Mouse (Mus musculus) spleen, adult 10 weeks (tissue): ENCODE results near the gene Gsdma3. TPM values are rescaled to one million over a fixed set of nuclear protein-coding genes. Genes with fewer than 3 reads are reported as not detected.

Source experiments
- polyA plus RNA-seq: library from polyadenylated mRNA; stranded (reverse); fragments of 350-450 nt; fragmentation: Illumina TruSeq; extraction: RNeasy Lipid Tissue Mini Kit (QIAGEN cat#74804); gene quantifications from one replicate; pipeline ENCODE4 v1.2.3, GENCODE M21; 2015; ENCODE audit warnings: low replicate concordance; ENCODE audit not compliant: insufficient read depth

Gsdma3 gene
- polyA plus RNA-seq, result not detected

GRCm38 (mm10) chr11:98625611-98626410 is at the start of gene Gsdma3, which contains the start of gene Gm12355:
TSS of gene Gsdma3 (plus strand) at chr11:98626360.
TSS of gene Gm12355 (minus strand) at chr11:98625661.

GRCm38 (mm10) chr11:98586892-98587563 is 39.1 kb upstream of the Gsdma3 start, which contains the start of gene Ormdl3:
TSS of gene Ormdl3 (minus strand) at chr11:98587368.

GRCm38 (mm10) chr11:98597991-98598390 is 28.2 kb upstream of the Gsdma3 start, which contains the start of gene Lrrc3c:
TSS of gene Lrrc3c (plus strand) at chr11:98598291.

GRCm38 (mm10) chr11:98646459-98646858 is 20.3 kb downstream of the Gsdma3 start, which contains the start of gene Gsdma2:
TSS of gene Gsdma2 (plus strand) at chr11:98646759.

GRCm38 (mm10) chr11:98664091-98664490 is 37.9 kb downstream of the Gsdma3 start, which contains the start of gene Gsdma:
TSS of gene Gsdma (plus strand) at chr11:98664351.

GRCm38 (mm10) chr11:98681786-98682745 is 55.9 kb downstream of the Gsdma3 start, which contains the start of gene Psmd3:
TSS of gene Psmd3 (plus strand) at chr11:98682554.

Other genes with a start within 250 kb of the Gsdma3 start
- not detected for gene Tcap, start 242.5 kb upstream of the Gsdma3 start, polyA plus RNA-seq
- not detected for gene Pnmt, start 239.9 kb upstream of the Gsdma3 start, polyA plus RNA-seq
- gene Pgap3, start 225.9 kb upstream of the Gsdma3 start, polyA plus RNA-seq, result 3.6 TPM
- 1.2 TPM for gene Erbb2, start 213.9 kb upstream of the Gsdma3 start, polyA plus RNA-seq
- 99.5 TPM for gene Mien1, start 187.4 kb upstream of the Gsdma3 start, polyA plus RNA-seq
- gene Grb7, start 180.0 kb upstream of the Gsdma3 start, polyA plus RNA-seq, result 0.41 TPM
- gene Ikzf3, start 80.3 kb upstream of the Gsdma3 start, polyA plus RNA-seq, result 218 TPM
- 6.1 TPM for gene Zpbp2, start 75.3 kb upstream of the Gsdma3 start, polyA plus RNA-seq
- 16.2 TPM for gene Ormdl3, start 39.0 kb upstream of the Gsdma3 start, polyA plus RNA-seq
- not detected for gene Lrrc3c, start 28.1 kb upstream of the Gsdma3 start, polyA plus RNA-seq
- 0.23 TPM for gene Gm12355, start 699 bp upstream of the Gsdma3 start, polyA plus RNA-seq
- gene Gsdma2, start 20.4 kb downstream of the Gsdma3 start, polyA plus RNA-seq, result not detected
- gene Gsdma, start 38.0 kb downstream of the Gsdma3 start, polyA plus RNA-seq, result not detected
- gene Psmd3, start 56.2 kb downstream of the Gsdma3 start, polyA plus RNA-seq, result 32.9 TPM
- gene Csf3, start 74.9 kb downstream of the Gsdma3 start, polyA plus RNA-seq, result not detected
- 31.3 TPM for gene Med24, start 103.1 kb downstream of the Gsdma3 start, polyA plus RNA-seq
- 9.6 TPM for gene Thra, start 114.3 kb downstream of the Gsdma3 start, polyA plus RNA-seq
- 1.0 TPM for gene Nr1d1, start 149.0 kb downstream of the Gsdma3 start, polyA plus RNA-seq
- 134 TPM for gene Msl1, start 169.2 kb downstream of the Gsdma3 start, polyA plus RNA-seq
- gene Casc3, start 178.5 kb downstream of the Gsdma3 start, polyA plus RNA-seq, result 65.6 TPM
- 0.58 TPM for gene Rapgefl1, start 210.4 kb downstream of the Gsdma3 start, polyA plus RNA-seq
- gene Wipf2, start 237.3 kb downstream of the Gsdma3 start, polyA plus RNA-seq, result 18.5 TPM